Mouse (Mus musculus) sigmoid colon, adult 10 weeks (tissue): ENCODE data around the gene Cplx2. TPM values are rescaled to one million over a fixed set of nuclear protein-coding genes. Genes with fewer than 3 reads are reported as not detected.

Experiments used
- polyA plus RNA-seq: library from polyadenylated mRNA; stranded (reverse); fragments of 350-450 nt; fragmentation: Illumina TruSeq; extraction: RNeasy Lipid Tissue Mini Kit (QIAGEN cat#74804); gene quantifications from one replicate; pipeline ENCODE4 v1.2.3, GENCODE M21; 2014; ENCODE audit warnings: low read depth, low replicate concordance

Gene Cplx2
- 6.8 TPM for polyA plus RNA-seq

GRCm38 (mm10) chr13:54371049-54371386, at the start of gene Cplx2:
Cplx2 (plus strand) TSS chr13:54371349.

Other genes starting within 250 kb of the Cplx2 start
- gene Hrh2, start 179.2 kb upstream of the Cplx2 start, polyA plus RNA-seq, result 0.32 TPM
- 3.2 TPM for gene Thoc3, start 97.5 kb downstream of the Cplx2 start, polyA plus RNA-seq
- gene Simc1, start 132.4 kb downstream of the Cplx2 start, polyA plus RNA-seq, result 7.9 TPM
- gene 4833439L19Rik, start 194.1 kb downstream of the Cplx2 start, polyA plus RNA-seq, result 144 TPM
- gene Arl10, start 203.7 kb downstream of the Cplx2 start, polyA plus RNA-seq, result 4.1 TPM
- gene Nop16, start 218.7 kb downstream of the Cplx2 start, polyA plus RNA-seq, result 12.6 TPM
- gene Higd2a, start 218.9 kb downstream of the Cplx2 start, polyA plus RNA-seq, result 25.6 TPM
- 28.8 TPM for gene Cltb, start 240.0 kb downstream of the Cplx2 start, polyA plus RNA-seq